Mouse (Mus musculus): ENCODE results near the gene Kcna2. TPM values are rescaled to one million over a fixed set of nuclear protein-coding genes. Genes with fewer than 3 reads are reported as not detected.

The Kcna2 gene
- total and polyA plus RNA-seq, 3 experiments, result not detected

DNA sequence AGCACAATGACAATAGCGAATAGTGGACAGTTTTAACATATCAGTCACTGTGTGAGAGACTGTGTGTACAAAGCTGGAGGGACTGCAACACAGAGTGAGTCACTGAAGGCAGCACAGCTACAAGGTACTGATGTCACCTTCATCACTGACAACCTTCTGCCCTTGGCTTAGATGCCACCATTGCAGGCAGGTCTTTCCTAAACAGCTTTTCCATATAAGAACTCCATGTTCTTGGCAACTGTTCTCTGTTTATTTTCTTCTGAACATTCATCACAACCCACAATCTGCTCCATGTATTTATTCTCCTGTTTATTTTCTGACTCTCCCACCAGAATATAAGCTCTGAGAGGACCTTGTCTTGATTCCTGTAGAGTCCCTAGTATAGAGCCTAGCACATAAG, 26.7 kb downstream of the Kcna2 start:
- Histone ChIP-seq H3K27ac (ENCODE audit: insufficient read depth, low read depth) (no peak overlapping the region), H3K9ac (ENCODE audit: insufficient read depth, low read depth) (no peak overlapping the region), H3K36me3 (replicated peaks in 1 of 2; ENCODE audit: control insufficient read depth in 1 of 2, insufficient read depth in 1 of 2, low read length in 1 of 2) (no peaks in the 10 kb centered on the region), H3K79me2 (replicated peaks; ENCODE audit: control insufficient read depth, extremely low read depth, insufficient read depth, poor library complexity, severe bottlenecking) (no peaks in the 10 kb centered on the region), H3K4me2 (ENCODE audit: insufficient read depth, low read depth, poor library complexity, severe bottlenecking) (no peak overlapping the region), H3K4me1 (ENCODE audit: control insufficient read depth in 1 of 2, insufficient read depth in 2 of 2) (peaks cover 0 to 15% of the 10 kb centered on the region in 2 experiments; a peak in 2 of 4 replicates), H3K4me3 (replicated peaks in 1 of 3; ENCODE audit: low read depth in 2 of 3, low read length in 2 of 3, poor library complexity in 1 of 3) (no peak overlapping the region), H3K9me3 (replicated peaks; ENCODE audit: low read length) (no peaks in the 10 kb centered on the region), H3K27me3 (replicated peaks) (no peaks in the 10 kb centered on the region)
- in situ Hi-C loops (cut with MboI; ENCODE audit: low pct_ligation_motif_present, low pct_unique_long_range_greater_than_20kb, low sequenced_read_pairs), result no loop called here
- no peak for DNase-seq (ENCODE audit: extremely low read depth)
- TF ChIP-seq JUN (IDR thresholded peaks at IDR 0.05; ENCODE audit: insufficient read depth, low read depth, low read length), result no peak
- no peak for TF ChIP-seq ZC3H11A (IDR thresholded peaks at IDR 0.05; ENCODE audit: low read depth, low read length)
- no peak for TF ChIP-seq RAD21 (IDR thresholded peaks at IDR 0.05; ENCODE audit: low read depth, low read length)
- no peak for TF ChIP-seq CHD2 (IDR thresholded peaks at IDR 0.05; ENCODE audit: low read length)
- no peak for TF ChIP-seq ZNF384 (IDR thresholded peaks at IDR 0.05; ENCODE audit: low read depth, low read length)
- TF ChIP-seq GABPA (IDR thresholded peaks at IDR 0.05; ENCODE audit: insufficient replicate concordance, low read depth, low read length), result no peak
- TF ChIP-seq ZKSCAN1 (IDR thresholded peaks at IDR 0.05; ENCODE audit: borderline replicate concordance, low read depth, low read length), result no peak
- TF ChIP-seq SMC3 (IDR thresholded peaks at IDR 0.05; ENCODE audit: low read depth, low read length), result no peak
- no peak for TF ChIP-seq NRF1 (IDR thresholded peaks at IDR 0.05; ENCODE audit: low read depth, low read length)
- TF ChIP-seq MYC (IDR thresholded peaks at IDR 0.05; ENCODE audit: low read depth, low read length), result no peak
- no peak for TF ChIP-seq POLR2AphosphoS2 (IDR thresholded peaks at IDR 0.05; ENCODE audit: low read depth, low read length)
- TF ChIP-seq MAZ (IDR thresholded peaks at IDR 0.05; ENCODE audit: low read depth, low read length), result no peak
- no peak for TF ChIP-seq IRF4 (IDR thresholded peaks at IDR 0.05; ENCODE audit: low read depth, low read length)
- no peak for TF ChIP-seq TCF12 (IDR thresholded peaks at IDR 0.05; ENCODE audit: low read depth, low read length)
- no peak for TF ChIP-seq SIN3A (IDR thresholded peaks at IDR 0.05; ENCODE audit: low read length)
- no peak for TF ChIP-seq TBP (conservative IDR thresholded peaks at IDR 0.05; ENCODE audit: low read depth, low read length)
- TF ChIP-seq EP300 (IDR thresholded peaks at IDR 0.05; ENCODE audit: low read length), result no peak
- no peak for TF ChIP-seq USF1 (IDR thresholded peaks at IDR 0.05; ENCODE audit: low read depth, low read length)
- no peak for TF ChIP-seq MAFK (IDR thresholded peaks at IDR 0.05; ENCODE audit: insufficient replicate concordance, low read length)
- dilution Hi-C loops (cut with MboI; ENCODE audit: extremely low pct_ligation_motif_present, extremely low pct_unique_long_range_greater_than_20kb, low sequenced_read_pairs), result no loop called here

DNA sequence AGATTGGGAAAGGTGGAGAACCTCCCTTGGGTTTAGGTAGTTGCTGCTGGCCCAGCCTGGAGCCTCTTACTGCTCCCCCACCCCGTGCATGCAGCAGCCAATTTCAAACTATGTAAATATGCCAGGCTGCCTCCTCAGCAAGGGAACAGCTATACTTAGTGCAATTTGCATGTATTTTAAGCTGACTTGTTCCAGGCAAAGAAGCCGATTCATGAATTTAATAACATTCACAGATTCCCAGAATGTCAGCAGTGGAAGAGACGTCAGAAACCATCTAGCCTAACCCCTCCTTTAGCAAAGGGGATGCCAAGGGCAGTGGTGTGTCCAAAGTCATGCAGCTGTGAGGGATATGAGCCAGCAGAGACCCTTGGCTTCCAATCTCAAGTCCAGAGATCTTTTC, 27.5 kb downstream of the Kcna2 start:
- H3K4me1 ChIP-seq (ENCODE audit: control insufficient read depth in 1 of 2, insufficient read depth in 2 of 2), result peaks cover 0 to 20% of the 10 kb centered on the region in 2 experiments; a peak in 2 of 4 replicates
- dilution Hi-C loops (cut with MboI; ENCODE audit: extremely low pct_ligation_motif_present, extremely low pct_unique_long_range_greater_than_20kb, low sequenced_read_pairs) (no loop called here), in situ Hi-C loops (cut with MboI; ENCODE audit: low pct_ligation_motif_present, low pct_unique_long_range_greater_than_20kb, low sequenced_read_pairs) (no loop called here)
- no peak overlapping the region for H3K27ac ChIP-seq (ENCODE audit: insufficient read depth, low read depth)
- H3K9ac ChIP-seq (ENCODE audit: insufficient read depth, low read depth), result no peak overlapping the region
- no peaks in the 10 kb centered on the region for H3K79me2 ChIP-seq (replicated peaks; ENCODE audit: control insufficient read depth, extremely low read depth, insufficient read depth, poor library complexity, severe bottlenecking)
- H3K4me3 ChIP-seq (replicated peaks in 1 of 3; ENCODE audit: low read depth in 2 of 3, low read length in 2 of 3, poor library complexity in 1 of 3), result no peak overlapping the region
- H3K36me3 ChIP-seq (replicated peaks in 1 of 2; ENCODE audit: control insufficient read depth in 1 of 2, insufficient read depth in 1 of 2, low read length in 1 of 2), result no peaks in the 10 kb centered on the region
- DNase-seq (ENCODE audit: extremely low read depth), result no peak
- no peaks in the 10 kb centered on the region for H3K27me3 ChIP-seq (replicated peaks)
- no peak overlapping the region; the same call in 1 of the 2 replicates for H3K4me2 ChIP-seq (ENCODE audit: insufficient read depth, low read depth, poor library complexity, severe bottlenecking)
- TF ChIP-seq EP300 (IDR thresholded peaks at IDR 0.05; ENCODE audit: low read length), result no peak
- no peak for TF ChIP-seq USF2 (conservative IDR thresholded peaks at IDR 0.05; ENCODE audit: low read depth, low read length)
- H3K9me3 ChIP-seq (replicated peaks; ENCODE audit: low read length), result no peaks in the 10 kb centered on the region

All from CH12.LX (cell line).